ENCODE assay signal across 18 mouse cellular contexts in the genomic region with DNA sequence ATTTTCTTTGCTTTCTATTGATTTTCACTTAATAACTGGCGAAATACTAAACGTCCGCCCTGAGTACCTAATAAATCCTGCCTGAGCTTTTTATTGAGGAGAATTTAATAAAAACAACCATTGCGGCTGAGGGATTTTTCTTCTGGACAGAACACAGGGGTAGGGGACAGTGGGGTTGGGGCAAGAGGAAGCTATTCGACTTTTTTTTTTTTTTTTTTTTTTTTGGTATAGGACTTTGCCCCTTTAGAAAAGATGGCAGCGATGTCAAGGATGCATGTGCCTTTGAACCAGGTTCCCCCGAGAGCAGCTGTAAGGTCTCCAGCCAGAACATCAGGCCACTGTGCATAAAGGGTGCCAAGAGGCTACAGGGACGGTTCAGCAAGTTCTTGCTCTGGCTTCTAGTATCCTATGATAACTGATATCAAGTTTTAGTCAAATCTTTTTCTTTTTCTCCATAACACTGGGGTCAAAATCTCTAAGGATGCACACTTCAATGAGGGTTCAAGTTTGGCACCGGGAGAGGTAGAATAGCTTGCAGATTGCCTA.
A peak's percentile ranks its signal among the peaks of the same experiment; 100 is the strongest.
DNase-seq lines count a peak whose midpoint lies in the region; ATAC-seq and TF ChIP-seq lines count a peak whose summit lies in the region.
"Had no signal": no experiment of that assay in that cellular context is flagged by ENCODE, and none has a peak within 500 bp of the region (broad histone marks: within the 10 kb centered on the region; RNA-seq: fewer than 3 reads in every experiment).

No protein-coding gene starts in this region.

- ATAC-seq in midbrain, embryonic 11.5 days (ENCODE audit: low FRiP score), result no peak
- no peak for ATAC-seq in midbrain, embryonic 14.5 days (ENCODE audit: low FRiP score, low TSS enrichment)
- no peak for ATAC-seq in limb, embryonic 14.5 days (ENCODE audit: low FRiP score, low read depth)
- ATAC-seq: forebrain, embryonic 16.5 days had no signal

- no peak overlapping the region for H3K9ac ChIP-seq in midbrain, embryonic 11.5 days (ENCODE audit: low read length)
- no peak overlapping the region for H3K9ac ChIP-seq in midbrain, embryonic 14.5 days (replicated peaks; ENCODE audit: low read length)
- no peak overlapping the region for H3K9ac ChIP-seq in limb, embryonic 14.5 days (ENCODE audit: low read depth, low read length, severe bottlenecking)
- H3K9ac ChIP-seq: heart, embryonic 13.5 days; hindbrain, embryonic 12.5 days; liver, embryonic 15.5 days had no signal

- WGBS in midbrain, embryonic 11.5 days, result 92% methylated on average over 9 of the region's 9 CpGs
- WGBS in midbrain, embryonic 14.5 days, result 93% methylated on average over 9 of the region's 9 CpGs
- 45% methylated on average over 9 of the region's 9 CpGs for WGBS in limb, embryonic 14.5 days

- H3K36me3 ChIP-seq in midbrain, embryonic 11.5 days (ENCODE audit: control insufficient read depth, insufficient read depth, low read length), result no peaks in the 10 kb centered on the region
- H3K36me3 ChIP-seq in midbrain, embryonic 14.5 days (ENCODE audit: control insufficient read depth, insufficient read depth, low read length), result no peaks in the 10 kb centered on the region
- no peaks in the 10 kb centered on the region for H3K36me3 ChIP-seq in limb, embryonic 14.5 days (ENCODE audit: control insufficient read depth, insufficient read depth, low read length)
- H3K36me3 ChIP-seq: forebrain, embryonic 10.5 days; heart, embryonic 13.5 days; hindbrain, embryonic 12.5 days; liver, embryonic 15.5 days had no signal

- intact Hi-C loops in left cerebral cortex, postnatal 25 days (cut with DNase I), result no loop called here

- peak; percentile 31 for DNase-seq in kidney, postnatal 14 days
- DNase-seq in kidney, adult 18-20 months, result no peak
- DNase-seq in midbrain, embryonic 11.5 days (ENCODE audit: low spot score, missing footprints), result peak; percentile 2
- no peak for DNase-seq in midbrain, embryonic 14.5 days
- peak; percentile 21 for DNase-seq in limb, embryonic 14.5 days (ENCODE audit: low spot score)
- no peak for DNase-seq in gastrocnemius, postnatal 4 days (ENCODE audit: low spot score in 2 of 2)
- DNase-seq in left cerebral cortex, postnatal 25 days (ENCODE audit: low spot score in 2 of 2), result no peak
- DNase-seq: adrenal gland, adult 2 months; cerebellum, adult 11-12 months; cerebellum, postnatal 10 days; gastrocnemius, postnatal 10 days; right cerebral cortex, postnatal 4 days had no signal

- no peak overlapping the region for H3K4me3 ChIP-seq in midbrain, embryonic 11.5 days (ENCODE audit: low read depth, low read length)
- H3K4me3 ChIP-seq in midbrain, embryonic 14.5 days (replicated peaks; ENCODE audit: low read depth, low read length), result no peak overlapping the region
- peak overlapping the region; percentile 16; the same call in 1 of the 2 replicates for H3K4me3 ChIP-seq in limb, embryonic 14.5 days (replicated peaks; ENCODE audit: low read length)
- H3K4me3 ChIP-seq: forebrain, embryonic 10.5 days; heart, embryonic 13.5 days; hindbrain, embryonic 12.5 days; liver, embryonic 15.5 days had no signal

- TF ChIP-seq POLR2A in limb, embryonic 14.5 days (IDR thresholded peaks at IDR 0.05; ENCODE audit: borderline replicate concordance, extremely low read depth, insufficient read depth, insufficient read length), result no peak

- H3K27ac ChIP-seq in midbrain, embryonic 11.5 days (ENCODE audit: low read depth, low read length), result no peak overlapping the region
- no peak overlapping the region for H3K27ac ChIP-seq in midbrain, embryonic 14.5 days (replicated peaks; ENCODE audit: low read depth, low read length)
- H3K27ac ChIP-seq in limb, embryonic 14.5 days (replicated peaks; ENCODE audit: low read depth, low read length), result no peak overlapping the region
- H3K27ac ChIP-seq: forebrain, embryonic 10.5 days; heart, embryonic 13.5 days; hindbrain, embryonic 12.5 days; liver, embryonic 15.5 days; macrophage had no signal

- H3K27me3 ChIP-seq in midbrain, embryonic 11.5 days (ENCODE audit: control insufficient read depth, insufficient read depth, low read length), result no peaks in the 10 kb centered on the region
- H3K27me3 ChIP-seq in midbrain, embryonic 14.5 days (ENCODE audit: control insufficient read depth, insufficient read depth, low read length), result no peaks in the 10 kb centered on the region
- H3K27me3 ChIP-seq in limb, embryonic 14.5 days (ENCODE audit: control insufficient read depth, insufficient read depth, low read length), result no peaks in the 10 kb centered on the region
- H3K27me3 ChIP-seq: heart, embryonic 13.5 days; hindbrain, embryonic 12.5 days; liver, embryonic 15.5 days had no signal

- no peak overlapping the region for H3K4me2 ChIP-seq in midbrain, embryonic 11.5 days
- H3K4me2 ChIP-seq in midbrain, embryonic 14.5 days (ENCODE audit: low read length), result no peak overlapping the region
- H3K4me2 ChIP-seq in limb, embryonic 14.5 days (replicated peaks; ENCODE audit: low read depth, low read length, severe bottlenecking), result peak overlapping the region; percentile 23
- H3K4me2 ChIP-seq: heart, embryonic 13.5 days; hindbrain, embryonic 12.5 days; liver, embryonic 15.5 days had no signal

- H3K4me1 ChIP-seq in midbrain, embryonic 11.5 days (ENCODE audit: control insufficient read depth, insufficient read depth, low read length), result no peaks in the 10 kb centered on the region
- no peaks in the 10 kb centered on the region for H3K4me1 ChIP-seq in midbrain, embryonic 14.5 days (ENCODE audit: control insufficient read depth, insufficient read depth, low read length)
- H3K4me1 ChIP-seq in limb, embryonic 14.5 days (ENCODE audit: control insufficient read depth, insufficient read depth, low read length), result no peaks in the 10 kb centered on the region; the same call in 1 of the 2 replicates
- H3K4me1 ChIP-seq: heart, embryonic 13.5 days; hindbrain, embryonic 12.5 days; liver, embryonic 15.5 days had no signal

- no peaks in the 10 kb centered on the region for H3K9me3 ChIP-seq in midbrain, embryonic 11.5 days (ENCODE audit: control insufficient read depth, low read length)
- no peaks in the 10 kb centered on the region for H3K9me3 ChIP-seq in midbrain, embryonic 14.5 days (ENCODE audit: control insufficient read depth, low read length)
- H3K9me3 ChIP-seq in limb, embryonic 14.5 days (ENCODE audit: control insufficient read depth, low read length), result no peaks in the 10 kb centered on the region
- H3K9me3 ChIP-seq: forebrain, embryonic 10.5 days; heart, embryonic 13.5 days; hindbrain, embryonic 12.5 days; liver, embryonic 15.5 days had no signal

Comparison
In these comparisons a context has a peak if more than half of its experiments do, and no peak if none do; other contexts are left out.
1. DNase-seq: peak in kidney, postnatal 14 days (single experiment), midbrain, embryonic 11.5 days (single experiment) and limb, embryonic 14.5 days (single experiment); none in kidney, adult 18-20 months (single experiment), midbrain, embryonic 14.5 days (single experiment), gastrocnemius, postnatal 4 days (0 of 2) and left cerebral cortex, postnatal 25 days (0 of 2).